Mouse (Mus musculus) heart, embryonic 16.5 days (tissue): ENCODE measurements at regions not wholly inside any gene's neighbourhood (a gene's known extent, or its start where the extent isn't known, plus 50 kb on each side); places are given as distances from the start of the nearest gene placed in this dataset.
A peak's percentile ranks its signal among the peaks of the same experiment; 100 is the strongest.

ENCODE experiments used
- ATAC-seq: fragments of 200-750 bp; cut with Nextera tagmentation; replicated peaks from 2 replicates; pipeline ENCODE4 v1.8.0; 2017; ENCODE audit warnings: moderate number of reproducible peaks; ENCODE audit not compliant: insufficient read depth, low FRiP score; ENCODE audit errors: extremely low read depth
- H3K27ac ChIP-seq: fragments of 300-500 bp; sonication (generic); 2 replicates; pipeline ENCODE4 v1.5.1; 2014; ENCODE audit warnings: mild to moderate bottlenecking, low read length, control low read depth, moderate library complexity
- H3K27me3 ChIP-seq: fragments of 300-500 bp; sonication (generic); 2 replicates; pipeline ENCODE4 v1.6.1; 2014; ENCODE audit warnings: low read length, mixed read lengths; ENCODE audit not compliant: control insufficient read depth, insufficient read depth
- H3K36me3 ChIP-seq: fragments of 300-500 bp; sonication (generic); 2 replicates; pipeline ENCODE4 v1.6.1; 2014; ENCODE audit not compliant: control insufficient read depth, insufficient read depth
- H3K4me1 ChIP-seq: fragments of 300-500 bp; sonication (generic); 2 replicates; pipeline ENCODE4 v1.6.1; 2014; ENCODE audit warnings: low read length, mixed read lengths; ENCODE audit not compliant: control insufficient read depth, insufficient read depth
- H3K4me2 ChIP-seq: fragments of 300-500 bp; sonication (generic); 2 replicates; pipeline ENCODE4 v1.6.1; 2014; ENCODE audit warnings: low read depth, mild to moderate bottlenecking, control low read depth, low read length
- H3K4me3 ChIP-seq: fragments of 300-500 bp; sonication (generic); 2 replicates; pipeline ENCODE4 v1.5.1; 2014; ENCODE audit warnings: mild to moderate bottlenecking, control low read depth, low read length
- H3K9ac ChIP-seq: fragments of 300-500 bp; sonication (generic); 2 replicates; pipeline ENCODE4 v1.6.1; 2014; ENCODE audit warnings: low read length, control low read depth
- H3K9me3 ChIP-seq: fragments of 300-500 bp; sonication (generic); replicated peaks from 2 replicates; pipeline ENCODE4 v1.6.1; 2016; ENCODE audit warnings: low read length; ENCODE audit not compliant: control insufficient read depth
- WGBS: fragments of 180-500 bp; shearing (Covaris S2); extraction: QIAGEN DNeasy Blood & Tissue Kit; methylation state at CpG from one replicate; pipeline ENCODE4 v1.1.7; 2014; 5-methylcytosine and 5-hydroxymethylcytosine counted together

DNA sequence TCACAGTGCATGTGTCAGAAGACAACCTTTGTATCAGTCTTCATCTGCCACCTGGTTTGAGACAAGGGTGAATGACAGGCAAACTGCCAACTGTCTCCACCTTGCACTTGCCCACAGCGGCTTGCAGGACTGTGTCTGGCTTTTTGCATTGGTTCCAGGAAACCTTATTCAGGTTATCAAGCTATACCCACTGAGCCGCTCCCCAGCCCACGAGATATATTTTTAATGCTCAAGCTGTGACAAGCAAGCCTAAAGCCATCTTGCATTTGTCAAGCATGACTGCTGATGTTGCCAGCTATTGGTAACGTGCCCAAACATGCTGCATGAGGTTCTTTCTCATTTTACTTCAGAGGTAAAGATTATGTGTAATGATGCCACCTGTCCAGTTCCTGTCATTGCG, 437.6 kb upstream of the Tbl1xr1 start:
- Histone ChIP-seq H3K9me3 (0 out of 2 replicates have a peak, but pooled peaks cover 3% of the 10 kb centered on the region), H3K9ac (no peak overlapping the region), H3K4me1 (peaks cover 9% of the 10 kb centered on the region), H3K4me2 (no peak overlapping the region), H3K27ac (0 out of 2 replicates have a peak overlapping the region, but pooled peaks have one; percentile 29), H3K36me3 (no peaks in the 10 kb centered on the region), H3K27me3 (no peaks in the 10 kb centered on the region), H3K4me3 (no peak overlapping the region)
- 50% methylated on average over 5 of the region's 5 CpGs for WGBS
- ATAC-seq = no peak

DNA sequence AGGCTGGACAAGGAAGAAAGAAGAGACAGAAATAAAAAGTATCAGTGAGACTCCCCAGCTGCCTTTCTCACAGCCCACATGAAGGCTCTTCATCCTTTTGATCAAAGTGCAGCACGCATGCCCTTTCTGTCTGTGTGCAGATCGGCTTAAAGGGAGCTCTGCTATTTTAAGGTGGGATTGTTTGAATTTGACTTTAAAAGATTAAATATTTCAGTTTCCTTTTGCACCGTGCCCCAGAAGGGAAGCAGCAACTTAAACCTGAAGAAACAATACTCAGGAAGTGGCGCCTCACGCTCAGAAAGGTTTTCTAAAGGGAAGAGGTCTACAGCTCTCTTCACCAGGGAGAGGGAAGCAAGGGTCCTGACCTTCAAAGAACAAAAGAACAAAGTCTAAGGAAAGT, 436.9 kb upstream of the Tbl1xr1 start:
- 53% methylated on average over 5 of the region's 5 CpGs for WGBS
- Histone ChIP-seq H3K36me3 (no peaks in the 10 kb centered on the region), H3K27me3 (no peaks in the 10 kb centered on the region), H3K4me3 (no peak overlapping the region), H3K4me2 (no peak overlapping the region), H3K9me3 (0 out of 2 replicates have a peak, but pooled peaks cover 3% of the 10 kb centered on the region), H3K4me1 (peaks cover 7% of the 10 kb centered on the region), H3K27ac (no peak overlapping the region), H3K9ac (no peak overlapping the region)
- no peak for ATAC-seq

DNA sequence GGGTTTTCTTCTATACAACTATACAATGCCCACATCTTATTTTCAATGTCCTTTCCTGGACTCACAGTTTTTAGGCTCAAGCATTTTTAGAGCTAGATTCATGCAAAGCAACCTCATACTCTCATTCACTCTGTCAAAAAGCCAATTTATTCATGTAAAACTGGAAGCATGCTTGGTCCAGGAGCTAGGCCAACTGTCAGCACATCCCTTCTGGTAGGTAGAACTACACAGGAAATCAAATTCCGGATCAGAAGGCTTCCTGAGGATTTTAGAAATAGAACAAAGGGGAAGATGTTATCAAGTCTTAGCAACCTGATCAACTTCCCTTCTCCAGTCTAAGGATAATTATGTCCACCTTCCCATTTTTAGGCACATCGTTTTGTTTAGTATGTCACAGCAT, 432.4 kb upstream of the Tbl1xr1 start:
- no peaks in the 10 kb centered on the region for H3K27me3 ChIP-seq
- peaks cover 7% of the 10 kb centered on the region for H3K4me1 ChIP-seq
- no peak overlapping the region for H3K4me3 ChIP-seq
- no peak overlapping the region for H3K9ac ChIP-seq
- ATAC-seq = no peak; the same call in 1 of the 2 replicates
- H3K4me2 ChIP-seq = no peak overlapping the region
- no peak overlapping the region for H3K27ac ChIP-seq
- no peaks in the 10 kb centered on the region for H3K36me3 ChIP-seq
- H3K9me3 ChIP-seq = no peaks in the 10 kb centered on the region
- 61% methylated on average over 2 of the region's 2 CpGs for WGBS

GRCm38 (mm10) chr3:21645268-21645667, 431.2 kb upstream of the Tbl1xr1 start:
- 59% methylated on average over 1 of the region's 1 CpGs for WGBS
- no peak for ATAC-seq
- no peaks in the 10 kb centered on the region for H3K9me3 ChIP-seq
- no peak overlapping the region for H3K27ac ChIP-seq
- H3K9ac ChIP-seq = no peak overlapping the region
- H3K4me3 ChIP-seq = no peak overlapping the region
- H3K4me1 ChIP-seq = 0 out of 2 replicates have a peak, but pooled peaks cover 4% of the 10 kb centered on the region
- H3K4me2 ChIP-seq = no peak overlapping the region
- no peaks in the 10 kb centered on the region for H3K27me3 ChIP-seq
- no peaks in the 10 kb centered on the region for H3K36me3 ChIP-seq

DNA sequence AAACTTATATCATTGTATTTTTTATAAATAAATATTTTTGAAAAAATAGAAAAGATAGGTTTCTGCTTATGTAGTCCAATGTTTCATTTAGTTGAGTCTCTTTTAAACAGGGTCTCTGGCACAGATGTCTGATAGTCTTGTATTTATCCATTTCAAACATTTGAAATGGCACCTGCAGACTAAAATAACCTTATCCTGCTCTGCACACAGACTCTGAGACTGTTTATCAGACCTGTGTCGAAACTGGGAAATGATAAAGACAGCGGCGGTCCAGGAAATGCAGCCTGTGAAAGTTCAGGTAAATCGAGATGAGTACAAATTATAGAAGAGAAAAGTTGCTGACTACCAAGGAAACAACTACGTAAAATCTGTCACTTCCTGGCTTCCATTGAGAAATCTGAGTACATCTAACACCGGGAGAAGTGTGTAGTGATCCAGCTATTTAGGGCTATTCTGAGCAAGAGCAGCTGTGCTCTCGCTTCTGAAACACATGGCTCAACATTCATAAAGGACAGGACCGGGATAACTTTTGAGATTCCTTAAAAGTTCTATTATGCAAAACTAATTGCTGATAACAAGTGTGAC, 426.5 kb upstream of the Tbl1xr1 start:
- H3K4me3 ChIP-seq = no peak overlapping the region

DNA sequence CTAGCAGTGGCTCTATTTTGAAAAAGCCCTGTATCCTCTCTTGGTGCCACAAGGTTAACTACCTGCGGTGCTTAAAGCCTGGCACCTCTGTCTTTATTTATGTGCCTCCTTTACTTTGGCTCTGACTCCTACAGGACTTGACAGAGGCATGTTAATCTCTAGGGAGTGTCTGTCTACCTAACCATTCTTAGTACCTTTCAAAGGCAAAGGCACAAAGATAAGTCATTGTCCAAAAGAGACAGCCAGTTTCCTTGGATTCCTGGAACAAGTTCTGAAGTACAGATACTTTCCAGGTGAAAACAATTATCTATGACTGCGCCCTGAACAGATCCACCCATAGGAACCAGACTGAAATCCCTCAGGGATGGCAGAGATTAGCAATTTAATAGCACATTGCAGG, 421.2 kb upstream of the Tbl1xr1 start:
- ATAC-seq = no peak
- no peaks in the 10 kb centered on the region for H3K27me3 ChIP-seq

More for the DNA sequence above, 426.5 kb upstream of the Tbl1xr1 start:
- H3K27ac ChIP-seq = no peak overlapping the region
- 0 out of 2 replicates have a peak, but pooled peaks cover 4% of the 10 kb centered on the region for H3K4me1 ChIP-seq
- peak overlapping the region; percentile 33 for H3K4me2 ChIP-seq
- H3K36me3 ChIP-seq = no peaks in the 10 kb centered on the region
- 31% methylated on average over 8 of the region's 8 CpGs for WGBS
- no peak overlapping the region for H3K9ac ChIP-seq
- H3K9me3 ChIP-seq = no peaks in the 10 kb centered on the region
- ATAC-seq = no peak
- H3K27me3 ChIP-seq = no peaks in the 10 kb centered on the region

DNA sequence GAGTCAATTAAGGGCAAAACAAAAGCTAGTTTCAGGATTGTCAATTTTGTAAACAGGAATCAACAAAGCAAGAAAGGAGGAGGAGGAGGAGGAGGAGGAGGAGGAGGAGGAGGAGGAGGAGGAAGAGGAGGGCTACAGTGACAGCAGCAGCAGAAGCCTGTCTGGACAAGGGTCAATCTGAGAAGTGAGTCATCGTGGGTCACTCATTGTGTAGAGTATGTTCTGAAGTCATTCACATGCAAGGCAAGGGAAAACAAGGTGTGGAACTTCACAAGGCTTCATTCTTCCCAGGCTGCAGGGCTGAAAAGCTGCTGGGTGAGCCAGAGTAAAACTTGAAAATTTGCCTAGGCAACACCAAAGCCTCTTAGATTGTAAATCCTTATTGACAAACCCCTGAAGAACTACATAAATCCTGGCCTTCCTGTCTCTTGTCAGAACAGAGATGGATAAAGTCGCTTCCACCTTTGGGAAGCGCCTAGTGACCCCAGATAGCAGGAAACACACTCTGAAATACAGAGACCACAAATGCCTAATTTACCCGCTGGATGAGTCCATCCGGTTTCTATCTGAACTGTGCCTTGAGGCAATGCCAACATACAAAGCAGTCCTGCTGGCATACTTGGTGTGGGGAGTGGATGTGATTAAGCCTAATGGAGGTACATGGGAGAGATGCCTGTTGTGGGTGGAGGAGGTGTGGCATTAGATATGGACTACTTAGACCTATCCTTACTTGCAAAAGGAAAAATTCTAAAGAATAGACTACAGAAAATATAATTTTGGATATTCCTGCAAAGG, 408.9 kb upstream of the Tbl1xr1 start:
- Histone ChIP-seq H3K9me3 (no peaks in the 10 kb centered on the region), H3K4me2 (no peak overlapping the region), H3K4me3 (no peak overlapping the region), H3K27me3 (no peaks in the 10 kb centered on the region), H3K27ac (no peak overlapping the region), H3K4me1 (no peaks in the 10 kb centered on the region), H3K9ac (no peak overlapping the region), H3K36me3 (no peaks in the 10 kb centered on the region)
- 59% methylated on average over 5 of the region's 5 CpGs for WGBS
- no peak for ATAC-seq

More for the DNA sequence above, 421.2 kb upstream of the Tbl1xr1 start:
- Histone ChIP-seq H3K4me1 (no peaks in the 10 kb centered on the region), H3K9me3 (peaks cover 6% of the 10 kb centered on the region), H3K4me3 (no peak overlapping the region), H3K9ac (no peak overlapping the region), H3K4me2 (no peak overlapping the region), H3K27ac (no peak overlapping the region), H3K36me3 (no peaks in the 10 kb centered on the region)
- WGBS = 80% methylated on average over 2 of the region's 2 CpGs

- Histone ChIP-seq H3K27ac (no peak overlapping the region), H3K9ac (no peak overlapping the region), H3K9me3 (no peaks in the 10 kb centered on the region), H3K4me1 (no peaks in the 10 kb centered on the region), H3K36me3 (no peaks in the 10 kb centered on the region), H3K4me3 (no peak overlapping the region), H3K4me2 (no peak overlapping the region), H3K27me3 (no peaks in the 10 kb centered on the region)
- 82% methylated on average over 2 of the region's 2 CpGs for WGBS
- no peak for ATAC-seq
These were observed 404.6 kb upstream of the Tbl1xr1 start for GRCm38 (mm10) chr3:21671885-21672284.

DNA sequence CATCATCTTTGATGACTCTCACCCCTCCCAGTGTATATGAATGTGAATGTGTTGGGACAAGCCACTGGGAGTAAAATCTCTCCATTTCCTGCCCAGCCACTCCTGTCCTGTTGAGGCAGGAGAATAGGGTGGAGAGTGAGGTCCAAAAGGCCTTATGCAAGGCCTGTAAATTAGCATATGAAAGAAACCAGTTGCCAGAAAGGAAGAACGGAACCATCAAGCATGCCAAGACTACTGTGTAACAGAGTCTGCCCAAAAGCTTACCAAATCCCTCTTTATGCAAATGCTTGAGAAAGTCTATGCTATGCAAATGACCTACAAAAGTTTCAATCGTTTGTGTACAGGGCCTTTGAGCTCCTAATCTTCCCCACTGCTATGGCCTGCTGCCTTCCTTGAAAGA, 404.0 kb upstream of the Tbl1xr1 start:
- Histone ChIP-seq H3K4me1 (no peaks in the 10 kb centered on the region), H3K9ac (no peak overlapping the region), H3K4me2 (no peak overlapping the region), H3K9me3 (no peaks in the 10 kb centered on the region), H3K27me3 (no peaks in the 10 kb centered on the region), H3K27ac (no peak overlapping the region), H3K36me3 (no peaks in the 10 kb centered on the region), H3K4me3 (no peak overlapping the region)
- 81% methylated on average over 2 of the region's 2 CpGs for WGBS
- no peak for ATAC-seq
